Mouse (Mus musculus) ES-E14 (cell line): ENCODE data around the gene Kirrel.

Experiments
- CHD2 ChIP-seq: IDR thresholded peaks from 2 replicates; pipeline ENCODE4 v1.6.1; 2014; ENCODE audit warnings: mild to moderate bottlenecking, low read depth, low read length, inconsistent platforms
- HCFC1 ChIP-seq: IDR thresholded peaks from 2 replicates; pipeline ENCODE4 v1.6.1; 2012; ENCODE audit warnings: low read length, inconsistent platforms, borderline replicate concordance; ENCODE audit not compliant: insufficient read depth
- MAFK ChIP-seq: IDR thresholded peaks from 2 replicates; pipeline ENCODE4 v1.6.1; 2014; ENCODE audit warnings: mild to moderate bottlenecking, low read depth, low read length, inconsistent platforms; ENCODE audit not compliant: insufficient read depth
- ZC3H11A ChIP-seq: IDR thresholded peaks from 2 replicates; pipeline ENCODE4 v1.6.1; 2012; ENCODE audit warnings: low read depth, mild to moderate bottlenecking, inconsistent platforms, low read length, borderline replicate concordance

DNA sequence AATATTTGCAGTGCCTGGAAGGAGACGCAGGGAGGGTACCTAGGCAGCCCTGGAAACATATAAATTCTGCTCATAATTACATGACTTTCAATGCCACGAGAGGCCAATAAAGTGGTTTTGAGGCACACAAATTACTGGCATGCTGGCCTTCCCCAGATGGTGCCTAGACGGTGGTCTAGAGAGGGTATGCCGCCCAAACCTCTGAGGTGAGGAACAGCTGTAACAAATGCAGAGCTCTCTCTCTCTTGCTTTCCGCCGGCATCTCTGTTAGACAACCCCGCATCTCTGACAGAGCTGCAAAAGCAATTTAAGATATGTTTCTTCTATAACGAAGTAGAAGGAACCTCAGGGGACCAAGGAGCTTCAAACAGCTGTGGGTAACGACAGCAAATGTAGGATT, 56.3 kb downstream of the Kirrel start:
- no peak for TF ChIP-seq CHD2
- no peak for TF ChIP-seq HCFC1
- TF ChIP-seq MAFK: no peak
- no peak for TF ChIP-seq ZC3H11A
